Mouse (Mus musculus) c-Kit-negative CD71-positive TER-119-positive erythroid progenitor cells, embryonic 14.5 days (primary cell): ENCODE measurements around the gene Eif3k.

Experiments
- DNase-seq: peaks from one replicate; pipeline ENCODE4 v3.0.0-alpha.2; 2013; ENCODE audit warnings: low read depth, low spot score

Gene Eif3k

DNA sequence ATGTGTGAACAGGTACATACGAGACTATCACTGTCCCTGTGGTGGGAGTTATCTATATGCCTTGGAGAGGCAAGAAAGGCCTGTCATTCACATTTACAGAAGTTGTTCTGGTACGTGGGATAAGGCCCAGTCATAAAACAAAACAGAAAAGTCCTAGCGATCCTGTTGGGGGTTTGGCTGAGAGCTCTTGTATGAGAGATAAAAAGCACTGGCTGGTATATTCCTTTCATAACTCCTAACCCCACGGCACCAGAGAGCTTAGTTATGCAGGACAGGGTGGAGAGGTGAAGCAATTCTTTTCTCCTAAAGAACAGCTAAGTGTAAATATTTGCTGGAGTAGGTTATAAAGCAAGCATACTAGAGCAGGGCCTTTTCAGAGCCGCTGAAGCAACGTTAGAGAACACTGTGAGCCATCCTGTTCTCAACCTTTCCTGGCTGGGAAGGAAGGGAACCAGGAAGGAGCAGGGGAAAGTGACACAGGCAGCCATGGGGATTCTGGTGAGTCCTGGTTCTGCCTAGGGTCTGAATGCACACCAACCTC is 22.1 kb downstream of the Eif3k start:
- DNase-seq, result no peak

DNA sequence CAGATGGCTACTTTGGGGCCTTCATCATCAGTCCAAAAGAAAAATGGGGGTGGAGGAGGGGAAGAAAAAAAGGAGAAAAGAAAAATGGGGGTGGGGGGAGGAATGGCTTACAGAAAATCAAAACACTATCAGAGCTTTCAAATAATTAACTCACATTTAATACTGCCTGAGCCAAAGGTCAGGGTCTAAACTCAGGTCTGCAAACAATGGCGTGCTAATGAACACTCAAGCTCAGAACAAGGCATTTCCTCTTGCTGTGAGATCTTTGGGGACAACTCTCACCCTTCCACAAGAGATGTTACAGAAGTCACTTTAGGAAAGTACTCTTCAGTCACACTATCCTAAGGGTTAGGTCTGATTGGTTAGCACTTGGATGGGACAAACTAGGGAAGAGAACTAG is 22.9 kb downstream of the Eif3k start:
- no peak for DNase-seq

DNA sequence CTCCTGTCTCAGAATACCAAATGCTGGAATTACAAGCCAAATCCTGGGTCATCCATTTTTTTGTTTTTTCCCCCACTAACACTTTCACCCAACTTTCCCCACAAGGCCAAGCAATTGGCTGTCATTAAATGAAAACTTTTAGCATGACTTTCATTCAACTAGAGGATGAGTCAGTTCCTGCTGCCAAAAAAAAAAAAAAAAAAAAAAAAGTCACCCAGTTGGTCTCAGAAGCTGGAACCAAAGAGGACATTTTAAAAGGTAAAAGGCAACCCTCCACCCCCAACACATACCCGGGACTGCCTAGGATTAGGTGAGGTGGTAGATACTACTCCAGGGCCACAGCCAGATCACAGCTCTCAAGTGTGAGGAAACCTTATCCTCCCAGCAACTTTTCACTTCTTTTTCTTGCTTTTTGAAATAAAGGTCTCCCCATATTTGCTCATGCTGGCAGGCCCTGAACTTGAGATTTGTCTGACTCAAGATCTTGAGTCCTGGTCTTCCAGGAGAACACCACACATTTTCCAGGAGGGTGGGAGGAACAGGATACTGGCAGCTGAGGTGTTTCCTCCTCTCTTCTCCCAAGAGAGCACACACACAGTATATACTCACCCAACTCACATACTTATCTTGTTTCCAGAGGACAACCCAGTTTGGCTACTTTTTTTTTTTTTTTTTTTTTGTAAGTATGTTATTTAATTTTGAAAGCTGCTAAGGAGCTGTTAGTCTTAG is 23.5 kb downstream of the Eif3k start:
- no peak for DNase-seq

DNA sequence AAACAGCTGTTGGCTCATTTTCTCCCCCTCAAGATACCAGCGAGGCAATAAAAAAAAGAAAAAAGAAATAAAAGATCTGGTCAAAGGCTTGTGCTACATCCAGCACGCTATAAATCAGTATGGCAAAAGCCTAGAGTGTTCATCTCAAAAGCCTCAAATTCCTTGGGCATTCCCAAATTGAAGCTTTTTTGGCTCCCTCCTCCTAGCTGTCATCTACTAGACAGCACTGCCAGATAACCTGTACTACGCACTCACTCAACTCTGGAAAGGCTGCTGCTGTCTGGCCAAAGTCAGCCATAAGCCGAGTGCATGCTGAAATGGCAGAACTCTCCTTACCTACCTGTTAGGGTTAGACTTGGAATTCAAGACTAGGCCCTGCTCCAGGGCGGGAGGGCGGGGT is 24.4 kb downstream of the Eif3k start:
- DNase-seq, result no peak

GRCm38 (mm10) chr7:28956270-28956669 is 25.4 kb downstream of the Eif3k start:
- no peak for DNase-seq

- no peak for DNase-seq
These were observed 26.3 kb downstream of the Eif3k start for GRCm38 (mm10) chr7:28955295-28955897.

- DNase-seq, result no peak
These were observed 26.9 kb downstream of the Eif3k start for GRCm38 (mm10) chr7:28954773-28955172.

DNA sequence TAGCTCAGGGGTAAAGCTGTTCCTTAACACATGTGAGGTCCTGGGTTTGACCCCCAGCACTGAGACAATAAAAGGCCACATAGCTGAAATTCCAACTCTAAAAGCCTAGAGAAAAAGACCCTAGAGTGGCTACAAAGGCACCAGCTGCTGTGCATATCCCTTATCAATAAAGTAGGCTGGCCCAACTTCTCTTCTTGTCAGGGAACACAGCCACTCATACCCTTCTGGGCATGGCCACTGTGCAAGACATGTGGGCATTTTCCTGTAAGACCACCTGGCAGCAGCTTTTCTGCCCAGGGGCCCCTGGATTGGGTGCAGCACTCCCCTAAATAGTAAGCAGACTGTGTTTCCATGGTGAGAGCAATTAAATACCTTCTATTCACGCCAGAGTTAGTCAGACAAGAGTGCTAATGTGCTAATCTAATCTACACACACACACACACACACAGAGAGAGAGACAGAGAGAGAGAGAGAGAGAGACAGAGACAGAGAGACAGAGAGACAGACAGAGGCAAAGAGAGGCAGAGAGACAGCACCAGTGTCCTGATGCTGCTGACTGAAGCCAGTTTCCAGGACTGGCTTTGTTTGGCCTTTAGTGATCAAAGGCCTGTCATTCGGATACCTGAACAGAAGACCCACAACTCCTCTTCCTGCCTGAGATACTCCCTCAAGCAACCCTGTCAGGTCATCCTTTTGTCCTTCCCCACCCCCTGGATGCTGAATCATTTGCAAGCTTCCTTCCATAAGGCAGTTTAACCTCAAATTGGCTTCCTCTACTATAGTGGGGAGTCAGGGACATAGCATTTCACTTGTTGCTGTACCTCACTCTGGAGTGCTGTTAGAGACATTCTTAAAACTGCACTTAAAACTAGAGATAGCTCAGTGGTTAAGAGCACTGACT is 27.9 kb downstream of the Eif3k start:
- peak; percentile 51 for DNase-seq

DNA sequence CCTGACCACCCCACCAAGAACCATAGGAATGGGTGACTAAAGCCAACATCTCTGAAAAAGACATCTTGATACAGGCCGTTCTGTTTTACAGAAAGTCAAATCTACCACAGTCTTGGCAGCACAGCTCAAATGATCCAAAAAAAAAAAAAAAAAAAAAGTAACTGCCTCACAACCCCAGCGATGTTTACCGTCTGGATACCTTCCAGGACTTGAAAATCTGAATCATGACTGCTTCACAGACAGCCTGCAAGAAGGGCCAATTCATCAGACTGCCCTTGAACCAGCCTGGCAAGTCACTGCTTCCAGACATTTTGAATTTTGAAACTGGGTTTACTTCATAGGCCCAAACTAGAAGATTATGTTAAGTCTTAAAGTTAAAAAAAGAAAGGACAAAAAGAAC is 28.9 kb downstream of the Eif3k start:
- DNase-seq, result no peak

- DNase-seq, result no peak
These were observed 29.9 kb downstream of the Eif3k start for GRCm38 (mm10) chr7:28951764-28952163.

- DNase-seq, result no peak
These were observed 31.2 kb downstream of the Eif3k start for GRCm38 (mm10) chr7:28950346-28951037.

DNA sequence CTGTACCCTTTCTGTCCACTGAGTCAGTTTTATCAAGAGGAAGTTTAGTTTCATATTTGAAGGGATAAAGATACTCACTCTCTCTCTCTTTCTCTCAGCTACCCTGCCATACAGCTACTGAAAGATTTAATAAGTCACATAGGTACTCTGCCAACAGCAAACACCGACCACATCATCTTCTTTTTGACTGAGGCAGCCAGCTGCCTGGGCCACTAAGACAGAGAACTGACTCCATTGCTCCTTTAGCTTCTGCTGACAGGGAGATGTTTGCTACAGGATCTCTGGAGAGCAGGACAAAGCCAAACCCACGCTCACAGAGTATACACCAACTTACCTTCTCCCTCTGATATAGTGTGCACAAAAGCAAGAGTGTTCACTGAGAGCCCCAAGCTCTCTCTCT is 32.4 kb downstream of the Eif3k start:
- DNase-seq, result no peak

DNA sequence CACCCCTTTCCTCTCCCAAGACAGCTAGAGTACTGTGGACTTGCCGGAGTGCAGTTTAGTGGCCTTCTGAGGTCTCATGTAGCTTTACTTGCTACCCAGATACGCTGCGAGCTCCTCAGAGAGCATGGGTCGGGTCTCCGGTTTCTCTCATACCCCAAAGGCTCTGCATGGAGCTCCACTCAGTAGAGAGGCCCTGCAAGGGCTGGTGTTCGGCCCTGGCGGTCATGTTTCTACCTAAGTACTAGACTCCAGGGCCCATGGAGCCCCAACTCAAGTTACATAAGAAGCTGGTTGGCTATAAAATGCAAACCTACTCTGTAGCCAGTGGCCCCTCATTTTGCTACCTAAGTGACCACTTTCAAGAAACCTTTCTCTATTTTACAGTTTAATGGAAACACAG is 32.9 kb downstream of the Eif3k start:
- DNase-seq, result no peak

- DNase-seq, result no peak
These were observed 35.4 kb downstream of the Eif3k start for GRCm38 (mm10) chr7:28946271-28946610.

GRCm38 (mm10) chr7:28945416-28946270 is 36.0 kb downstream of the Eif3k start:
- DNase-seq, result no peak

GRCm38 (mm10) chr7:28944756-28945415 is 36.8 kb downstream of the Eif3k start:
- no peak for DNase-seq

GRCm38 (mm10) chr7:28943451-28944180 is 38.0 kb downstream of the Eif3k start:
- no peak for DNase-seq

DNA sequence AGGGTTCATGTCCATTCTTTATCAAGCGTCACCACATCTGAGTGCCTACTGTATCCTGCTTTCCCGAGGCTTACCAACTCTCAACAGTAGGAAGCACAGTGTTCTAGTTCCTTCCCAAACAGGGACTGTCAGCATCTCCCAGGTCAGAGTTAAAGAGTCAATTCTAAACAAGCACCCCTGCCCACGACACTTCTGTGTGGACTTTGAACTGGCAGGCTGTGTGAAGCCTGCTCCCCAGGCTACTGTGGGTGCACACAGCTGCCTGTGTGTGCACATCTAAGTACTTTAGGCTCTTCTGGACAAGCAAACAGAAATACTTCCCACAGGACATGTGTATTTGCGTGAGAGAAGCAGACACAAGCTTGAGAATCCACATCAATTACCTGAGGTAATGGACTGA is 40.1 kb downstream of the Eif3k start:
- no peak for DNase-seq

DNA sequence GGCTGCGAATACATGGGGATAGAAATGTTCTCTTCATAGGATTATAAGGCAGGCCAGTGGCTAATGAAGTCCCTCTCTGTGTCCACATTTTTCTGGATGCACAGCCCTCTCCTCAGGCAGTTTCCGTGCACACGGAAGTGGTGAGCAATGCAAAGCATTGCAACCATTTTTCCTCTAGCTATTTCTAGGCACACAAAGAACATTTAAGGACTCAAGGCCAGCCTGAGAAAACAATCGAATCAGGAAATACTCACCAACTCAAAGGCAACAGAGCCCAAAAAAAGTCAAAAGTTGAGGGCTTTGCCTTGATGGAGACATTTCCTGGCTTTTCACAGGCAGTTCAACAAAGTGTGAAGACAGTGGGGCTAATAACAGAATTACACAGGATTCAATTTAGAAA is 40.5 kb downstream of the Eif3k start:
- no peak for DNase-seq
